Mouse (Mus musculus) spleen, adult 2 months (tissue): Measurements from ENCODE around the gene Ccdc85b. TPM values are rescaled to one million over a fixed set of nuclear protein-coding genes. Genes with fewer than 3 reads are reported as not detected.

Experiments used
- DNase-seq, 2 experiments: peaks; one replicate each; pipeline versions ENCODE4 v3.0.0 to v3.0.0-alpha.2; 2012 to 2021; ENCODE audit warnings: low spot score in 2 of 2, low read depth in 1 of 2
- H3K27ac ChIP-seq: fragments of 200-500 bp; 2 replicates; pipeline ENCODE4 v1.5.1; 2012; ENCODE audit warnings: low read length, inconsistent platforms; ENCODE audit not compliant: insufficient read depth
- H3K27me3 ChIP-seq: fragments of 200-500 bp; 2 replicates; pipeline ENCODE4 v1.6.1; 2012; ENCODE audit warnings: mild to moderate bottlenecking, moderate library complexity, low read length, inconsistent platforms; ENCODE audit not compliant: control insufficient read depth, insufficient read depth
- H3K36me3 ChIP-seq: fragments of 200-500 bp; 2 replicates; pipeline ENCODE4 v1.6.1; 2012; ENCODE audit warnings: mild to moderate bottlenecking, low read length, inconsistent platforms; ENCODE audit not compliant: control insufficient read depth, insufficient read depth
- H3K4me1 ChIP-seq: fragments of 200-500 bp; 2 replicates; pipeline ENCODE4 v1.6.1; 2011; ENCODE audit warnings: inconsistent platforms; ENCODE audit not compliant: control insufficient read depth, insufficient read depth, insufficient read length
- H3K4me3 ChIP-seq: fragments of 200-500 bp; 2 replicates; pipeline ENCODE4 v1.5.1; 2011; ENCODE audit warnings: mild to moderate bottlenecking, inconsistent platforms; ENCODE audit not compliant: insufficient read depth, insufficient read length; ENCODE audit errors: extremely low read depth
- CTCF ChIP-seq: fragments of 200-500 bp; IDR thresholded peaks from 2 replicates; pipeline ENCODE4 v1.5.1; 2011; ENCODE audit warnings: mild to moderate bottlenecking, inconsistent platforms; ENCODE audit not compliant: insufficient read depth, insufficient read length, insufficient replicate concordance; ENCODE audit errors: extremely low read depth
- POLR2A ChIP-seq: fragments of 200-500 bp; IDR thresholded peaks from 2 replicates; pipeline ENCODE4 v1.6.1; 2011; ENCODE audit warnings: low read depth, low read length, inconsistent platforms
- WGBS: fragments of 180-500 bp; shearing (Covaris S2); methylation state at CpG from one replicate; pipeline ENCODE4 v1.1.7; 2018; 5-methylcytosine and 5-hydroxymethylcytosine counted together
- polyA plus RNA-seq: library from polyadenylated mRNA; depleted of rRNA; stranded (reverse); fragments of >200 nt; gene quantifications from 2 replicates; pipeline ENCODE4 v1.2.3, GENCODE M21; 2012

Gene Ccdc85b
- polyA plus RNA-seq, 1 experiment = 5.3 TPM

- Histone ChIP-seq H3K27me3 (no peaks in the 10 kb centered on the region), H3K4me3 (no peak overlapping the region), H3K27ac (no peak overlapping the region), H3K36me3 (peaks cover 3% of the 10 kb centered on the region), H3K4me1 (peaks cover 9% of the 10 kb centered on the region; the same call in 1 of the 2 replicates)
- TF ChIP-seq CTCF (no peak), POLR2A (no peak)
- 67% methylated on average over 4 of the region's 4 CpGs for WGBS
- no peak for DNase-seq
Observed at GRCm38 (mm10) chr19:5431911-5432464, 25.7 kb downstream of the Ccdc85b start.

DNA sequence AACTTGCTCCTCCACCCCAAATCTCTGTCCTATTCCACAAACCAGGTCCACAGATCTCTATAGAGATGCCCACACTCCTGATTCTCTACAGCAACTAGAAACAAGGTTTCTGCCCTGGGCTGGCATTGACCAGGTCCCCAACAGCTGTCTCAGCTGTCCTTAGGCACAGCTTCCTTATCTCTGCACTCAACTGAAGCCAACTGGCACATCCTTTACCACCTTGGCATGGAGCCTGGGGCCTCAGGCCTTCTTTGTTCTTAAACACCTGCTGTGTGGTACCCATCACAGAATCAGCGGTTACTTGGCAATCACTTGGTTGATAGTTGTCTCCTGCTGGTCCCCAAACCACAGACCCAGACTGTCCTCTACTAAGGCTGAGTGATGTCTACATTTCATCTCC is 27.3 kb downstream of the Ccdc85b start:
- Histone ChIP-seq H3K36me3 (peaks cover 14% of the 10 kb centered on the region), H3K27ac (no peak overlapping the region), H3K4me3 (no peak overlapping the region), H3K4me1 (peaks cover 20% of the 10 kb centered on the region), H3K27me3 (no peaks in the 10 kb centered on the region)
- no peak for TF ChIP-seq POLR2A
- no peak for TF ChIP-seq CTCF
- 50% methylated on average over 1 of the region's 1 CpGs for WGBS
- DNase-seq = no peak

GRCm38 (mm10) chr19:5429806-5430205 is 27.9 kb downstream of the Ccdc85b start:
- 81% methylated on average over 8 of the region's 8 CpGs for WGBS
- H3K36me3 ChIP-seq = peaks cover 14% of the 10 kb centered on the region
- TF ChIP-seq POLR2A = no peak
- TF ChIP-seq CTCF = no peak
- no peaks in the 10 kb centered on the region for H3K27me3 ChIP-seq
- no peak for DNase-seq
- H3K27ac ChIP-seq = no peak overlapping the region
- no peak overlapping the region for H3K4me3 ChIP-seq
- peaks cover 20% of the 10 kb centered on the region for H3K4me1 ChIP-seq

- Histone ChIP-seq H3K27ac (no peak overlapping the region), H3K27me3 (no peaks in the 10 kb centered on the region), H3K4me3 (no peak overlapping the region), H3K36me3 (peaks cover 14% of the 10 kb centered on the region), H3K4me1 (peaks cover 20% of the 10 kb centered on the region)
- TF ChIP-seq CTCF (no peak), POLR2A (no peak)
- 81% methylated on average over 4 of the region's 4 CpGs for WGBS
- DNase-seq = no peak
Observed at GRCm38 (mm10) chr19:5429219-5429618, 28.5 kb downstream of the Ccdc85b start.

DNA sequence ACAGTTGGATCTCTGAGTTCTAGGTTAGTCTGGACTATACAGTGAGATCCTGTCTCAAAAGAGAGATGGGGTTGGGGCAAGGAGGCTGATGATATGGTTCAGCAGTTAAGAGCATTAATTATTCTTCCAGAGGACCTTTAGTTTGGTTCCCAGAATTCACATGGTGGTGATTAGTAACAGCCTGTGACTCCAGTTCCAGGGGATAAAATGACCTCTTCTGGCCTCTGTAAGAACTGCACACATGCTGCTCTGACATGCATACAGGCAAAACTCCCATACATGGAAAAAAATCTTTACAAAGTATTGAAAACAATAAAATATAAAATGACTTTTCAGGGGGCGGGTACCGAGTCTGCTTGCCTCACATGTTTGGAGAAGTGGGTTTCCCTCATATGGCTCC is 29.6 kb downstream of the Ccdc85b start:
- no peak overlapping the region for H3K4me3 ChIP-seq

GRCm38 (mm10) chr19:5426640-5427290 is 30.9 kb downstream of the Ccdc85b start:
- DNase-seq = no peak
- TF ChIP-seq POLR2A = no peak
- no peak for TF ChIP-seq CTCF
- 92% methylated on average over 13 of the region's 13 CpGs for whole genome bisulfite sequencing
- H3K27ac ChIP-seq = no peak overlapping the region
- H3K27me3 ChIP-seq = no peaks in the 10 kb centered on the region
- peaks cover 25% of the 10 kb centered on the region for H3K36me3 ChIP-seq
- H3K4me3 ChIP-seq = no peak overlapping the region
- H3K4me1 ChIP-seq = peaks cover 16% of the 10 kb centered on the region

More for the DNA sequence above, 29.6 kb downstream of the Ccdc85b start:
- DNase-seq = no peak
- 74% methylated on average over 2 of the region's 2 CpGs for WGBS
- Histone ChIP-seq H3K36me3 (peaks cover 15% of the 10 kb centered on the region), H3K4me1 (peaks cover 16% of the 10 kb centered on the region), H3K27me3 (no peaks in the 10 kb centered on the region), H3K27ac (no peak overlapping the region)
- TF ChIP-seq POLR2A (no peak), CTCF (peak; percentile 19; the same call in 1 of the 2 replicates)
